Mouse (Mus musculus): ENCODE measurements around the gene 1110032F04Rik. TPM values are rescaled to one million over a fixed set of nuclear protein-coding genes. Genes with fewer than 3 reads are reported as not detected.

The 1110032F04Rik gene
- 1.4 TPM for polyA plus RNA-seq (2014; fragmentation: Illumina TruSeq; extraction: RNeasy Lipid Tissue Mini Kit (QIAGEN cat#74804); ENCODE audit: low read depth, low replicate concordance)

DNA sequence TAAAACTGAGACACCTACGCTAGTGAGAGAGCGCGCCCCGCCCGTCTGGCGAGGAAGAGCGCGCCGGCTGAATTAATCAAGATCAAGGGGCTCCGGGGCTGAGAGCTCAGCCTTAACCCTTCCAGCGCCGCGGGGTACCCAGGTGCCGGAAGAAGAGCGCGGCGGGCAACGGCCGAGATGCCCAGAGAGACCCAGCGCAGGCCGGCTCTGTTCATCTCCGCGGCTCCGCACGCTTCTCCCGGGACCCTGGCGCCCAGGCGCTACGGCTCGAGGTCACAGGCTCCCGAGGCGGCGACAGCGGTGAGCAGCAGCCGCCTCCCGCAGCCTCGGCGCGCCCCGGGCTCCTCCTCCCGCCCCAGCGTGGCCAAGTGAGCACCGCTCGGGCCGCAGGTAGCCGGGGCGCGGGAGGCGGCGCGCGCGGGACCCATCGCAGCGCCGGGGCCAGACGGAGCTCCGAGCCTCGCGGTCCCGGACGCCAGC is at the start of gene 1110032F04Rik:
1110032F04Rik (plus strand) TSS at position 376 of the 480 bp plus-strand sequence.

Other genes starting within 250 kb of the 1110032F04Rik start
- not detected for gene Il12a, start 178.9 kb upstream of the 1110032F04Rik start, polyA plus RNA-seq (2014; fragmentation: Illumina TruSeq; extraction: RNeasy Lipid Tissue Mini Kit (QIAGEN cat#74804); ENCODE audit: low read depth, low replicate concordance)
- gene Ift80, start 135.0 kb downstream of the 1110032F04Rik start, polyA plus RNA-seq (2014; fragmentation: Illumina TruSeq; extraction: RNeasy Lipid Tissue Mini Kit (QIAGEN cat#74804); ENCODE audit: low read depth, low replicate concordance), result 8.3 TPM
- gene Smc4, start 135.2 kb downstream of the 1110032F04Rik start, polyA plus RNA-seq (2014; fragmentation: Illumina TruSeq; extraction: RNeasy Lipid Tissue Mini Kit (QIAGEN cat#74804); ENCODE audit: low read depth, low replicate concordance), result 17.4 TPM
- 2.0 TPM for gene Trim59, start 175.2 kb downstream of the 1110032F04Rik start, polyA plus RNA-seq (2014; fragmentation: Illumina TruSeq; extraction: RNeasy Lipid Tissue Mini Kit (QIAGEN cat#74804); ENCODE audit: low read depth, low replicate concordance)